In genomic region chr10:67065927-67066326, GRCm38 (mm10) we compare ENCODE assay signal across 14 mouse cellular contexts. TPM values are rescaled to one million over a fixed set of nuclear protein-coding genes. Genes with fewer than 3 reads are reported as not detected.
DNase-seq lines count a peak whose midpoint lies in the region; ATAC-seq and TF ChIP-seq lines count a peak whose summit lies in the region.
"Had no signal": no experiment of that assay in that cellular context is flagged by ENCODE, and none has a peak within 500 bp of the region (broad histone marks: within the 10 kb centered on the region; RNA-seq: fewer than 3 reads in every experiment).

No protein-coding gene starts in this region.

- H3K9me3 ChIP-seq in midbrain, embryonic 14.5 days (ENCODE audit: control insufficient read depth, low read length), result 0 out of 2 replicates have a peak, but pooled peaks cover 4% of the 10 kb centered on the region
- H3K9me3 ChIP-seq in kidney, embryonic 15.5 days (replicated peaks), result no peaks in the 10 kb centered on the region
- H3K9me3 ChIP-seq: liver, embryonic 15.5 days had no signal

- no peak for DNase-seq in cerebellum, adult 2 months
- DNase-seq in cerebellum, adult 8-10 months, result no peak
- DNase-seq in spleen, adult 2 months (ENCODE audit: low read depth in 1 of 2, low spot score in 2 of 2), result no peak
- no peak for DNase-seq in spleen, adult 18-20 months
- no peak for DNase-seq in midbrain, embryonic 14.5 days
- DNase-seq in urinary bladder, adult 2 months (ENCODE audit: low spot score), result no peak
- no peak for DNase-seq in B cell, adult 2 months
- DNase-seq: cerebellum, adult 9-10 months; kidney, postnatal 10 days; lung, postnatal 14 days; thymus, postnatal 25 days had no signal

- peak overlapping the region; percentile 66 for H3K27ac ChIP-seq in cerebellum, adult 2 months (ENCODE audit: insufficient read depth, low read length)
- peak overlapping the region; percentile 70 for H3K27ac ChIP-seq in spleen, adult 2 months (ENCODE audit: insufficient read depth, low read length)
- H3K27ac ChIP-seq in midbrain, embryonic 14.5 days (replicated peaks; ENCODE audit: low read depth, low read length), result peak overlapping the region; percentile 74
- H3K27ac ChIP-seq in kidney, embryonic 15.5 days, result no peak overlapping the region
- H3K27ac ChIP-seq: liver, embryonic 15.5 days had no signal

- H3K36me3 ChIP-seq in spleen, adult 2 months (ENCODE audit: control insufficient read depth, insufficient read depth, low read length), result no peaks in the 10 kb centered on the region; the same call in 1 of the 2 replicates
- H3K36me3 ChIP-seq in midbrain, embryonic 14.5 days (ENCODE audit: control insufficient read depth, insufficient read depth, low read length), result no peaks in the 10 kb centered on the region
- no peaks in the 10 kb centered on the region for H3K36me3 ChIP-seq in kidney, embryonic 15.5 days
- H3K36me3 ChIP-seq: liver, embryonic 15.5 days had no signal

- no peaks in the 10 kb centered on the region for H3K27me3 ChIP-seq in cerebellum, adult 2 months (ENCODE audit: control insufficient read depth, insufficient read depth, low read length)
- H3K27me3 ChIP-seq in spleen, adult 2 months (ENCODE audit: control insufficient read depth, insufficient read depth, low read length), result no peaks in the 10 kb centered on the region
- H3K27me3 ChIP-seq in midbrain, embryonic 14.5 days (ENCODE audit: control insufficient read depth, insufficient read depth, low read length), result no peaks in the 10 kb centered on the region
- no peaks in the 10 kb centered on the region for H3K27me3 ChIP-seq in kidney, embryonic 15.5 days
- H3K27me3 ChIP-seq: liver, embryonic 15.5 days; Patski had no signal

- peak; percentile 46; the same call in 1 of the 2 replicates for ATAC-seq in midbrain, embryonic 14.5 days (ENCODE audit: low FRiP score, low TSS enrichment)
- no peak for ATAC-seq in kidney, embryonic 15.5 days (replicated peaks; ENCODE audit: low FRiP score)
- ATAC-seq: Patski had no signal

- TF ChIP-seq POLR2A in cerebellum, adult 2 months (IDR thresholded peaks at IDR 0.05; ENCODE audit: borderline replicate concordance, insufficient read depth, low read length), result no peak
- no peak for TF ChIP-seq POLR2A in spleen, adult 2 months (IDR thresholded peaks at IDR 0.05; ENCODE audit: low read depth, low read length)

- H3K4me3 ChIP-seq in cerebellum, adult 2 months (replicated peaks; ENCODE audit: insufficient read depth, low read depth, low read length), result no peak overlapping the region
- no peak overlapping the region for H3K4me3 ChIP-seq in spleen, adult 2 months (ENCODE audit: extremely low read depth, insufficient read depth, insufficient read length)
- H3K4me3 ChIP-seq in midbrain, embryonic 14.5 days (replicated peaks; ENCODE audit: low read depth, low read length), result no peak overlapping the region
- no peak overlapping the region for H3K4me3 ChIP-seq in kidney, embryonic 15.5 days (replicated peaks)
- H3K4me3 ChIP-seq: liver, embryonic 15.5 days had no signal

- H3K9ac ChIP-seq in midbrain, embryonic 14.5 days (replicated peaks; ENCODE audit: low read length), result no peak overlapping the region
- H3K9ac ChIP-seq in kidney, embryonic 15.5 days, result no peak overlapping the region
- H3K9ac ChIP-seq: liver, embryonic 15.5 days had no signal

- H3K4me2 ChIP-seq in midbrain, embryonic 14.5 days (ENCODE audit: low read length), result no peak overlapping the region
- no peak overlapping the region for H3K4me2 ChIP-seq in kidney, embryonic 15.5 days
- H3K4me2 ChIP-seq: liver, embryonic 15.5 days had no signal

- TF ChIP-seq CTCF in cerebellum, adult 2 months (IDR thresholded peaks at IDR 0.05; ENCODE audit: borderline replicate concordance, insufficient read depth, low read depth, low read length), result no peak
- TF ChIP-seq CTCF in spleen, adult 2 months (IDR thresholded peaks at IDR 0.05; ENCODE audit: extremely low read depth, insufficient read depth, insufficient read length, insufficient replicate concordance), result no peak

- WGBS in cerebellum, adult 2 months, result 39% methylated on average over 5 of the region's 5 CpGs
- WGBS in spleen, adult 2 months, result 65% methylated on average over 5 of the region's 5 CpGs
- WGBS in midbrain, embryonic 14.5 days, result 14% methylated on average over 5 of the region's 5 CpGs
- 66% methylated on average over 5 of the region's 5 CpGs for WGBS in kidney, embryonic 15.5 days

- H3K4me1 ChIP-seq in cerebellum, adult 2 months (ENCODE audit: control insufficient read depth, insufficient read depth, low read length), result peaks cover 19% of the 10 kb centered on the region
- H3K4me1 ChIP-seq in spleen, adult 2 months (ENCODE audit: control insufficient read depth, insufficient read depth, insufficient read length), result peaks cover 19% of the 10 kb centered on the region
- H3K4me1 ChIP-seq in midbrain, embryonic 14.5 days (ENCODE audit: control insufficient read depth, insufficient read depth, low read length), result peaks cover 21% of the 10 kb centered on the region
- H3K4me1 ChIP-seq in kidney, embryonic 15.5 days, result peaks cover 18% of the 10 kb centered on the region; the same call in 1 of the 2 replicates

RNA-seq across cellular contexts. Expression of gene Jmjd1c, which starts 30.0 kb away (rescaled TPM):
- 56.3 and 63.8 TPM in 2 replicates for polyA plus RNA-seq in cerebellum, adult 2 months (2012; rRNA removed)
- polyA plus RNA-seq in spleen, adult 2 months (2012; rRNA removed), result 14.4 and 16.0 TPM in 2 replicates
- 54.4 and 56.4 TPM in 2 replicates for polyA plus RNA-seq in midbrain, embryonic 14.5 days (2014; fragmentation: Nextera tagmentation; extraction: Ambion mirVana)
- polyA plus RNA-seq in urinary bladder, adult 2 months (2012; rRNA removed), result 28.3 and 31.8 TPM in 2 replicates
- polyA plus RNA-seq in kidney, embryonic 15.5 days (2015; fragmentation: Nextera tagmentation; extraction: Ambion mirVana), result 38.0 and 42.6 TPM in 2 replicates

RNA-seq across cellular contexts. Expression of gene Reep3, which starts 30.8 kb away (rescaled TPM):
- polyA plus RNA-seq in cerebellum, adult 2 months (2012; rRNA removed), result 44.0 and 45.2 TPM in 2 replicates
- polyA plus RNA-seq in spleen, adult 2 months (2012; rRNA removed), result 8.6 and 9.0 TPM in 2 replicates
- 30.5 and 35.5 TPM in 2 replicates for polyA plus RNA-seq in midbrain, embryonic 14.5 days (2014; fragmentation: Nextera tagmentation; extraction: Ambion mirVana)
- 50.7 and 62.2 TPM in 2 replicates for polyA plus RNA-seq in urinary bladder, adult 2 months (2012; rRNA removed)
- polyA plus RNA-seq in kidney, embryonic 15.5 days (2015; fragmentation: Nextera tagmentation; extraction: Ambion mirVana), result 47.0 and 49.1 TPM in 2 replicates
